Mouse (Mus musculus) bone marrow macrophage, adult 2 months (primary cell): ENCODE data around the gene Olfr1415. TPM values are rescaled to one million over a fixed set of nuclear protein-coding genes. Genes with fewer than 3 reads are reported as not detected.

Experiments
- H3K27ac ChIP-seq: 2 replicates; pipeline ENCODE4 v1.5.1; 2012; ENCODE audit warnings: low read depth, low read length; ENCODE audit not compliant: insufficient read depth
- H3K4me1 ChIP-seq: 2 replicates; pipeline ENCODE4 v1.6.1; 2012; ENCODE audit warnings: low read length; ENCODE audit not compliant: control insufficient read depth, insufficient read depth
- H3K4me3 ChIP-seq: 2 replicates; pipeline ENCODE4 v1.5.1; 2012; ENCODE audit warnings: mild to moderate bottlenecking, low read length, moderate library complexity; ENCODE audit not compliant: insufficient read depth
- CTCF ChIP-seq: IDR thresholded peaks from 2 replicates; pipeline ENCODE4 v1.5.1; 2012; ENCODE audit warnings: low read depth, mild to moderate bottlenecking, low read length, moderate library complexity
- POLR2A ChIP-seq: IDR thresholded peaks from 2 replicates; pipeline ENCODE4 v1.6.1; 2012; ENCODE audit warnings: mild to moderate bottlenecking, low read depth, low read length, borderline replicate concordance
- polyA plus RNA-seq: library from polyadenylated mRNA; stranded (reverse); fragments of >200 nt; gene quantifications from 2 replicates; pipeline ENCODE4 v1.2.4, GENCODE M21; 2012; ENCODE audit not compliant: missing spikeins, insufficient read depth, insufficient read length

The Olfr1415 gene
- polyA plus RNA-seq, 1 experiment = not detected

- H3K27ac ChIP-seq = peak within 1 kb of the TSS; percentile 52
- peak within 1 kb of the TSS; percentile 97 for H3K4me3 ChIP-seq
- no peak for TF ChIP-seq CTCF
- no peak for TF ChIP-seq POLR2A
- peaks cover 2% of the 10 kb centered on the region; the same call in 1 of the 2 replicates for H3K4me1 ChIP-seq
Measured at GRCm38 (mm10) chr1:92473165-92474041, 22.5 kb downstream of the Olfr1415 start, which contains the start of gene Ndufa10. Gene Ndufa10, minus strand, starts transcription at chr1:92473860.

DNA sequence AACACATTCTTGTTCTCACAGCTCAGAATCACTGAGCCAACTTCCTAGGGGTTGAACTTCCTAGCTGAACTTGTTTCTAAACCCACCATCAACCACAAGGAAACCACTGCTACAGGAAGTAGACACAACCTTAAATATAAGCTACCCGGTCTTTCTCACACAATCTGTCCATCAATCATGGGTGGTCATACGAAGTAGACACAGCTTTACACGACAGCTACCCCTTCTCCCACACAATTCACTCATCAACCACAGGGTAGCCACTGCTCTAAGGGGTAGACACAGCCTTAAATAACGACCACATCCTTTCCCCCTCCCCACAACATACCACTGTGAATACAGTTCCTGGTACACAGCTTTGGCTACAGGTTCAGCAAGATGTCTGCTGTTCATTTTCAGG is 27.0 kb downstream of the Olfr1415 start:
- Histone ChIP-seq H3K4me3 (no peak overlapping the region), H3K27ac (no peak overlapping the region), H3K4me1 (no peaks in the 10 kb centered on the region)
- TF ChIP-seq CTCF (no peak), POLR2A (no peak)

DNA sequence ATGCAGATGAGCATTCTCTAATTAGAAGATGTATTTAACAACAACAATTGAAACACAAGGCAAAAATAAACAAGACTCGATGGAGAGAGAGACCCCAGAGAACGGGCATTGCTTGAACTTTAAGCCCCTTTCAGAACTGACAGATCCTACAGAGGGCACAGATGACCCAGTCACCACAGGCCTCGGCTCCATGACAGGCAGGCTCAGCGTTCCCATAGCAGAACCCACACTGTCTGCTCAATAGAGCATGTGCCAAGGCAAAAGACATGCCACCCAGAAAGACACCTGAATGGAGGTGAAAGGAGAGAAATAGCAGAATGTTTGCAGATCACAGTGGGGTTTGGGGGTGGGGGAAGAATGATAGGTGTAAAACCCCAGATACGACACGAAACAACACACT is 37.5 kb downstream of the Olfr1415 start:
- Histone ChIP-seq H3K4me1 (no peaks in the 10 kb centered on the region), H3K27ac (no peak overlapping the region), H3K4me3 (no peak overlapping the region)
- no peak for TF ChIP-seq POLR2A
- no peak for TF ChIP-seq CTCF

DNA sequence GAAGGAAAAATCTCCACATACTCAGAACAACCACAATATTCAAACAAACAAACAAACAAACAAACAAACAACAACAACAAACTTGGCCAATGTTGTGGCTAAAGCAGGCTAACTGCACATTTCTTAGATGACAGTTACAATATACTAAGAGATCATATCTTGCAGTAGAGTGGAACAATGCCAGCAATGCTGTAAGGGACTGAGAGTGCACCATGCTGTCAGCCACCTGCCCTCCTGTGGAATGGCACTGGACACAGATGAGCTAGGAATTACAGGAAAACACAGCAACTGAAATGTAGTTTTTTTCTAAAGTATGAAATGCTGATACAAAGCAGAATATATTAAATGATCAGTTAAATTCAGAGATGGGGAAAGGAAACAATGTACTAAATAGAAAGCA is 38.1 kb downstream of the Olfr1415 start:
- TF ChIP-seq CTCF (no peak), POLR2A (no peak)
- no peak overlapping the region for H3K4me3 ChIP-seq
- H3K4me1 ChIP-seq = no peaks in the 10 kb centered on the region
- H3K27ac ChIP-seq = no peak overlapping the region

DNA sequence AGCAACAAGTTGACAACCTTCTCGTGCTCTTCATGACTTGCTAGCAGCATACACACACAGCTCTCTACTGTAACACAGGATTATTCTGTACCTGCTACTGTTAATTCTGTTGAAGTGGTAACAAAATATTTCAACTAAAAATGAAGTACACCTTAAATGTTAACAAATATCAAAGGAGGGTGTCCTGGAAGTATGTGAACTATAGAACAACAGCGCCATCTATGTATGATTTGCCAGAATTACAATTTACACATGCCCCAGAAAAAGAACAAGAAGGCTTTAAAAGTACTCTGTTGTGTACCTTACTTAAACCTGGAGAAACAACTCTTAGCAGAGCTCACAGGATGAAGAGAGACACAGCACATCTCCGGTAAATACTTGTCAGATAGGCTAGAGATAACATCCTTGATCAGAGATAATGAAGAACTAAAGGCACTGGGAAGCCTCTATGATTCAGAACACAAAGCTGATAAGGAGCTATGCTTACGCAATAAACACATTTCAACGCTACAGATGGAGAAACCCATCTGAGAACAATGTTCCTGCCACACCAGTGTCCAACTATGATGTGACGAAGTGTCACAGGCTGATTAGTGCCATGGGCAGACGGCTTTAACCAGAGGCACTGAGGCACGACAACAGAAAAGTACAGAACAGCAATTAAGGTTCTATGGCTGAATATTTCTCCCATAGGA is 42.0 kb downstream of the Olfr1415 start:
- H3K4me3 ChIP-seq = no peak overlapping the region
- TF ChIP-seq POLR2A (no peak), CTCF (no peak)

GRCm38 (mm10) chr1:92448293-92448692 is 47.6 kb downstream of the Olfr1415 start:
- no peak overlapping the region for H3K27ac ChIP-seq
- 0 out of 2 replicates have a peak, but pooled peaks cover 3% of the 10 kb centered on the region for H3K4me1 ChIP-seq
- no peak overlapping the region for H3K4me3 ChIP-seq
- TF ChIP-seq CTCF (no peak), POLR2A (no peak)

More for the DNA sequence above, 42.0 kb downstream of the Olfr1415 start:
- Histone ChIP-seq H3K4me1 (0 out of 2 replicates have a peak, but pooled peaks cover 3% of the 10 kb centered on the region), H3K27ac (no peak overlapping the region)

- peaks cover 12% of the 10 kb centered on the region for H3K4me1 ChIP-seq
- H3K4me3 ChIP-seq = no peak overlapping the region
- H3K27ac ChIP-seq = no peak overlapping the region
- no peak for TF ChIP-seq POLR2A
- TF ChIP-seq CTCF = no peak
Measured at GRCm38 (mm10) chr1:92441453-92442063, 54.3 kb downstream of the Olfr1415 start.

GRCm38 (mm10) chr1:92440066-92440750 is 55.7 kb downstream of the Olfr1415 start:
- no peak overlapping the region for H3K4me3 ChIP-seq
- H3K27ac ChIP-seq = no peak overlapping the region
- TF ChIP-seq POLR2A = no peak
- TF ChIP-seq CTCF = no peak
- peaks cover 14% of the 10 kb centered on the region for H3K4me1 ChIP-seq

Other genes starting within 250 kb of the Olfr1415 start
- gene Ndufa10, start 22.2 kb downstream of the Olfr1415 start, polyA plus RNA-seq = 107 and 123 TPM in 2 replicates
- gene Olfr1416, start 11.0 kb downstream of the Olfr1415 start, polyA plus RNA-seq = not detected in 2 replicates
- gene Olfr1414, start 22.6 kb upstream of the Olfr1415 start, polyA plus RNA-seq = not detected in 2 replicates
- not detected in 2 replicates for gene Olfr1413, start 75.2 kb upstream of the Olfr1415 start, polyA plus RNA-seq
- gene Olfr1412, start 89.7 kb upstream of the Olfr1415 start, polyA plus RNA-seq = not detected in 2 replicates
- not detected in 2 replicates for gene Olfr1411, start 98.3 kb upstream of the Olfr1415 start, polyA plus RNA-seq
- not detected in 2 replicates for gene Olfr1410, start 109.7 kb upstream of the Olfr1415 start, polyA plus RNA-seq
- gene Olfr12, start 121.7 kb upstream of the Olfr1415 start, polyA plus RNA-seq = not detected in 2 replicates
- gene Cops9, start 145.9 kb upstream of the Olfr1415 start, polyA plus RNA-seq = 221 and 248 TPM in 2 replicates
- 0.80 TPM in 1 of 2 replicates, not detected in the other for gene Otos, start 152.7 kb upstream of the Olfr1415 start, polyA plus RNA-seq